Mouse (Mus musculus) midbrain, embryonic 16.5 days (tissue): Measurements from ENCODE around the gene Arhgap22. TPM values are rescaled to one million over a fixed set of nuclear protein-coding genes. Genes with fewer than 3 reads are reported as not detected.

Experiments used
- ATAC-seq: fragments of 200-750 bp; cut with Nextera tagmentation; 2 replicates; pipeline ENCODE4 v1.8.0; 2017; ENCODE audit warnings: moderate TSS enrichment
- H3K27ac ChIP-seq: fragments of 300-500 bp; sonication (generic); 2 replicates; pipeline ENCODE4 v1.5.1; 2014; ENCODE audit warnings: mild to moderate bottlenecking, low read length, mixed read lengths
- H3K27me3 ChIP-seq: fragments of 300-500 bp; sonication (generic); 2 replicates; pipeline ENCODE4 v1.6.1; 2014; ENCODE audit warnings: low read depth, low read length, mixed read lengths; ENCODE audit not compliant: control insufficient read depth, insufficient read depth
- H3K36me3 ChIP-seq: fragments of 300-500 bp; sonication (generic); 2 replicates; pipeline ENCODE4 v1.6.1; 2014; ENCODE audit warnings: mild to moderate bottlenecking, low read length, moderate library complexity, mixed read lengths; ENCODE audit not compliant: control insufficient read depth, insufficient read depth
- H3K4me1 ChIP-seq: fragments of 300-500 bp; sonication (generic); 2 replicates; pipeline ENCODE4 v1.6.1; 2014; ENCODE audit warnings: mild to moderate bottlenecking, low read length, mixed read lengths; ENCODE audit not compliant: control insufficient read depth, insufficient read depth
- H3K4me2 ChIP-seq: fragments of 300-500 bp; sonication (generic); 2 replicates; pipeline ENCODE4 v1.6.1; 2014; ENCODE audit warnings: mild to moderate bottlenecking, low read length, mixed read lengths
- H3K4me3 ChIP-seq: fragments of 300-500 bp; sonication (generic); 2 replicates; pipeline ENCODE4 v1.5.1; 2014; ENCODE audit warnings: low read depth, mild to moderate bottlenecking, low read length, moderate library complexity, mixed read lengths
- H3K9ac ChIP-seq: fragments of 300-500 bp; sonication (generic); 2 replicates; pipeline ENCODE4 v1.6.1; 2014; ENCODE audit warnings: low read depth, low read length, mixed read lengths
- H3K9me3 ChIP-seq: fragments of 300-500 bp; sonication (generic); replicated peaks from 2 replicates; pipeline ENCODE4 v1.6.1; 2014; ENCODE audit warnings: mild to moderate bottlenecking, low read length, mixed read lengths; ENCODE audit not compliant: control insufficient read depth, poor library complexity, severe bottlenecking
- WGBS: fragments of 180-500 bp; shearing (Covaris S2); extraction: QIAGEN DNeasy Blood & Tissue Kit; methylation state at CpG from one replicate; pipeline ENCODE4 v1.1.7; 2014; 5-methylcytosine and 5-hydroxymethylcytosine counted together
- polyA plus RNA-seq: library from polyadenylated mRNA; unstranded; fragments of >200 nt; fragmentation: Nextera tagmentation; extraction: Ambion mirVana; gene quantifications from 2 replicates; pipeline ENCODE4 v1.2.1, GENCODE M21; 2015

Gene Arhgap22
- polyA plus RNA-seq, 1 experiment from 2014 or later, result 2.6 TPM

- Histone ChIP-seq H3K36me3 (no peaks in the 10 kb centered on the region), H3K4me3 (peak overlapping the region; percentile 44)
Observed at GRCm38 (mm10) chr14:33250215-33250939, 36.6 kb downstream of the Arhgap22 start.

GRCm38 (mm10) chr14:33250956-33251745 lies 37.3 kb downstream of the Arhgap22 start:
- Histone ChIP-seq H3K4me3 (peak overlapping the region; percentile 44), H3K27ac (no peak overlapping the region), H3K36me3 (no peaks in the 10 kb centered on the region), H3K4me1 (peaks cover 12% of the 10 kb centered on the region), H3K27me3 (peaks cover 3% of the 10 kb centered on the region), H3K9me3 (no peaks in the 10 kb centered on the region), H3K9ac (no peak overlapping the region; the same call in 1 of the 2 replicates), H3K4me2 (peak overlapping the region; percentile 92)
- no peak for ATAC-seq
- WGBS, result 6% methylated on average over 13 of the region's 13 CpGs

More at GRCm38 (mm10) chr14:33250215-33250939, 36.6 kb downstream of the Arhgap22 start:
- H3K9ac ChIP-seq, result peak overlapping the region; percentile 56
- WGBS, result 1% methylated on average over 30 of the region's 30 CpGs
- no peak overlapping the region for H3K27ac ChIP-seq
- H3K4me2 ChIP-seq, result peak overlapping the region; percentile 92
- ATAC-seq, result peak; percentile 66
- H3K9me3 ChIP-seq, result no peaks in the 10 kb centered on the region
- H3K27me3 ChIP-seq, result peaks cover 3% of the 10 kb centered on the region
- peaks cover 12% of the 10 kb centered on the region for H3K4me1 ChIP-seq

- no peak overlapping the region for H3K9ac ChIP-seq
- H3K4me3 ChIP-seq, result no peak overlapping the region
- no peaks in the 10 kb centered on the region for H3K9me3 ChIP-seq
- no peaks in the 10 kb centered on the region for H3K4me1 ChIP-seq
- no peak overlapping the region for H3K4me2 ChIP-seq
- ATAC-seq, result no peak
- 84% methylated on average over 5 of the region's 5 CpGs for WGBS
- no peaks in the 10 kb centered on the region for H3K27me3 ChIP-seq
- no peak overlapping the region for H3K27ac ChIP-seq
- H3K36me3 ChIP-seq, result no peaks in the 10 kb centered on the region
Observed at GRCm38 (mm10) chr14:33258256-33258655, 44.4 kb downstream of the Arhgap22 start.

GRCm38 (mm10) chr14:33260131-33260530 lies 46.3 kb downstream of the Arhgap22 start:
- H3K4me3 ChIP-seq, result no peak overlapping the region
- WGBS, result 89% methylated on average over 6 of the region's 6 CpGs
- no peak overlapping the region for H3K9ac ChIP-seq
- H3K36me3 ChIP-seq, result no peaks in the 10 kb centered on the region
- H3K4me2 ChIP-seq, result no peak overlapping the region
- H3K4me1 ChIP-seq, result no peaks in the 10 kb centered on the region
- ATAC-seq, result no peak
- no peak overlapping the region for H3K27ac ChIP-seq
- H3K9me3 ChIP-seq, result no peaks in the 10 kb centered on the region
- H3K27me3 ChIP-seq, result no peaks in the 10 kb centered on the region

GRCm38 (mm10) chr14:33264795-33265194 lies 51.0 kb downstream of the Arhgap22 start:
- no peaks in the 10 kb centered on the region for H3K36me3 ChIP-seq
- no peaks in the 10 kb centered on the region for H3K4me1 ChIP-seq
- H3K27ac ChIP-seq, result no peak overlapping the region
- no peak for ATAC-seq
- 94% methylated on average over 13 of the region's 13 CpGs for WGBS
- H3K27me3 ChIP-seq, result no peaks in the 10 kb centered on the region
- H3K4me2 ChIP-seq, result no peak overlapping the region
- H3K9ac ChIP-seq, result no peak overlapping the region
- no peak overlapping the region for H3K4me3 ChIP-seq
- peaks cover 3% of the 10 kb centered on the region; the same call in 1 of the 2 replicates for H3K9me3 ChIP-seq

GRCm38 (mm10) chr14:33276240-33276639 lies 62.4 kb downstream of the Arhgap22 start:
- no peaks in the 10 kb centered on the region for H3K36me3 ChIP-seq
- H3K9me3 ChIP-seq, result no peaks in the 10 kb centered on the region
- no peak overlapping the region for H3K27ac ChIP-seq
- no peak overlapping the region for H3K4me2 ChIP-seq
- H3K9ac ChIP-seq, result no peak overlapping the region
- 88% methylated on average over 2 of the region's 2 CpGs for WGBS
- H3K27me3 ChIP-seq, result no peaks in the 10 kb centered on the region
- H3K4me3 ChIP-seq, result no peak overlapping the region
- no peak for ATAC-seq
- H3K4me1 ChIP-seq, result no peaks in the 10 kb centered on the region

GRCm38 (mm10) chr14:33278374-33278773 lies 64.5 kb downstream of the Arhgap22 start:
- Histone ChIP-seq H3K4me3 (no peak overlapping the region), H3K4me1 (no peaks in the 10 kb centered on the region), H3K9ac (no peak overlapping the region), H3K4me2 (no peak overlapping the region), H3K9me3 (no peaks in the 10 kb centered on the region), H3K36me3 (no peaks in the 10 kb centered on the region), H3K27me3 (no peaks in the 10 kb centered on the region), H3K27ac (no peak overlapping the region)
- 79% methylated on average over 2 of the region's 2 CpGs for WGBS
- no peak for ATAC-seq

- Histone ChIP-seq H3K27me3 (no peaks in the 10 kb centered on the region), H3K36me3 (no peaks in the 10 kb centered on the region), H3K4me2 (no peak overlapping the region), H3K9ac (no peak overlapping the region), H3K4me3 (no peak overlapping the region), H3K4me1 (no peaks in the 10 kb centered on the region), H3K9me3 (no peaks in the 10 kb centered on the region), H3K27ac (no peak overlapping the region)
- no peak for ATAC-seq
- WGBS, result 92% methylated on average over 2 of the region's 2 CpGs
Observed at GRCm38 (mm10) chr14:33280921-33281320, 67.1 kb downstream of the Arhgap22 start.

- H3K27ac ChIP-seq, result no peak overlapping the region
- no peak overlapping the region for H3K4me3 ChIP-seq
- no peak overlapping the region for H3K9ac ChIP-seq
- no peaks in the 10 kb centered on the region for H3K36me3 ChIP-seq
- H3K27me3 ChIP-seq, result no peaks in the 10 kb centered on the region
- 77% methylated on average over 4 of the region's 4 CpGs for WGBS
- no peak for ATAC-seq
- no peaks in the 10 kb centered on the region for H3K9me3 ChIP-seq
- H3K4me2 ChIP-seq, result no peak overlapping the region
- H3K4me1 ChIP-seq, result no peaks in the 10 kb centered on the region
Observed at GRCm38 (mm10) chr14:33282447-33282846, 68.6 kb downstream of the Arhgap22 start.
